Mouse (Mus musculus) testis, adult 2 months (tissue): Measurements from ENCODE around the gene Tnnc1.

ENCODE experiments used
- CTCF ChIP-seq: fragments of 200-500 bp; IDR thresholded peaks from 2 replicates; pipeline ENCODE4 v1.5.1; 2012; ENCODE audit warnings: low read depth, mild to moderate bottlenecking, inconsistent platforms, low read length, moderate library complexity; ENCODE audit not compliant: control insufficient read depth, insufficient read depth, insufficient replicate concordance
- POLR2A ChIP-seq: fragments of 200-500 bp; IDR thresholded peaks from 2 replicates; pipeline ENCODE4 v1.6.1; 2012; ENCODE audit warnings: low read depth, mild to moderate bottlenecking, inconsistent platforms, low read length, moderate library complexity; ENCODE audit not compliant: control insufficient read depth

DNA sequence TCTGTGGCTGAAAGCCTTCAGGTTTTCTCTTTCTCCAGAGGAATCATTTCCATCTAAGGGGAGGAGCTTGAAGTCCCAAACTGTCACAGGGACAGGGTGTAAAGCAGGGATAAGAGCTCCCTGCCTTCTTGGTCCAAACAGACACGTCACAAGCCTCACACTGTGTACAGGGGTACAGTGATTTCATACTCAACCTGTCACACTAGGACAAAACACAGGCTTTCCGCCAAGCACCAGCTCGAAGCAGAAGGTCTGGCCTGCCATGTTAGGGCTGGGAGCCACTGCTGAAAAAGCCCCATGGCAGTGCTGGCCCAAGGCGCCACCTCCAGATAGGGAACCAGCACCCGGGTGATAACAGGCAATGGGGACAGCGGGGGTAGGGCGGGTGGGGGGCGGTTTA is 44.0 kb upstream of the Tnnc1 start:
- TF ChIP-seq POLR2A = no peak
- TF ChIP-seq CTCF = no peak
